Mouse (Mus musculus): ENCODE results near the gene Spire2.
A peak's percentile ranks its signal among the peaks of the same experiment; 100 is the strongest.

- TF ChIP-seq CTCF (IDR thresholded peaks at IDR 0.05; ENCODE audit: insufficient read depth, low read depth, low read length) = no peak
- TF ChIP-seq POLR2A (IDR thresholded peaks at IDR 0.05; ENCODE audit: insufficient read depth, low read depth, low read length) = peak; percentile 96
Measured at GRCm38 (mm10) chr8:123411246-123411645, 78.7 kb downstream of the Spire2 start, which contains the start of gene Tubb3.

Measured in olfactory bulb, adult 2 months (tissue).